Mouse (Mus musculus) liver, embryonic 12.5 days (tissue): ENCODE results near the gene Cox10. TPM values are rescaled to one million over a fixed set of nuclear protein-coding genes. Genes with fewer than 3 reads are reported as not detected.

Experiments
- ATAC-seq: fragments of 200-750 bp; cut with Nextera tagmentation; 2 replicates; pipeline ENCODE4 v1.8.0; 2017; ENCODE audit warnings: moderate number of reproducible peaks, mild to moderate bottlenecking, moderate library complexity
- H3K27ac ChIP-seq: fragments of 300-500 bp; sonication (generic); 2 replicates; pipeline ENCODE4 v1.5.1; 2016; ENCODE audit warnings: mild to moderate bottlenecking
- H3K27me3 ChIP-seq: fragments of 300-500 bp; sonication (generic); replicated peaks from 2 replicates; pipeline ENCODE4 v1.6.1; 2016; ENCODE audit warnings: mild to moderate bottlenecking, moderate library complexity
- H3K36me3 ChIP-seq: fragments of 300-500 bp; sonication (generic); 2 replicates; pipeline ENCODE4 v1.6.1; 2016; ENCODE audit warnings: mild to moderate bottlenecking, moderate library complexity
- H3K4me1 ChIP-seq: fragments of 300-500 bp; sonication (generic); 2 replicates; pipeline ENCODE4 v1.6.1; 2016
- H3K4me2 ChIP-seq: fragments of 300-500 bp; sonication (generic); 2 replicates; pipeline ENCODE4 v1.6.1; 2016; ENCODE audit warnings: mild to moderate bottlenecking, moderate library complexity
- H3K4me3 ChIP-seq: fragments of 300-500 bp; sonication (generic); 2 replicates; pipeline ENCODE4 v1.5.1; 2016; ENCODE audit warnings: mild to moderate bottlenecking, moderate library complexity
- H3K9ac ChIP-seq: fragments of 300-500 bp; sonication (generic); 2 replicates; pipeline ENCODE4 v1.6.1; 2016; ENCODE audit warnings: mild to moderate bottlenecking, moderate library complexity
- H3K9me3 ChIP-seq: fragments of 300-500 bp; sonication (generic); replicated peaks from 2 replicates; pipeline ENCODE4 v1.6.1; 2016; ENCODE audit warnings: mild to moderate bottlenecking, moderate library complexity
- WGBS: fragments of 180-500 bp; shearing (Covaris S2); methylation state at CpG from one replicate; pipeline ENCODE4 v1.1.7; 2016; ENCODE audit not compliant: insufficient replicate concordance; 5-methylcytosine and 5-hydroxymethylcytosine counted together
- polyA plus RNA-seq: library from polyadenylated mRNA; unstranded; fragments of >200 nt; fragmentation: Nextera tagmentation; extraction: Ambion mirVana; gene quantifications from 2 replicates; pipeline ENCODE4 v1.2.1, GENCODE M21; 2016

The Cox10 gene
- polyA plus RNA-seq, 1 experiment from 2014 or later, result 13.5 TPM

DNA sequence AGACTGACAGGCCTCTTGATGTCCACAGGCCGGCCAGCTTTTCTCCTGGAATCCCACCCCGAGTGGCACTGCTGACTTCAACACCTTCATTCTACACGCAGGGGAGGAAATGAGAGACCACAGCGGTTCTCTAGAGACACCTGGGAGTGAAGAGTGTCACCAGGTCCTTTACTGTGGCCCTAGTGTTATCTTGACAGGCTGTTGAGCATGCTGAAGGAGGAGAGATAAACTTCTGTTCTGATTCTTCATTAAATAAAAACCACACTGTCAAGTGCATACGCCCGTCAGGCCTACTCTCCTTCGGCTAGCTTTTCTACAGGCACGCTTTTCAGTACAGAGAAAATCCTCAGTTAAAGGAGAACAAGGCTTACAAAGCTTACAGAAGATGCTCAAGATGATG, 60.0 kb downstream of the Cox10 start:
- Histone ChIP-seq H3K27me3 (no peaks in the 10 kb centered on the region), H3K4me1 (peaks cover 39% of the 10 kb centered on the region), H3K9me3 (no peaks in the 10 kb centered on the region), H3K27ac (no peak overlapping the region), H3K36me3 (no peaks in the 10 kb centered on the region), H3K4me3 (no peak overlapping the region), H3K4me2 (no peak overlapping the region), H3K9ac (no peak overlapping the region)
- WGBS, result 41% methylated on average over 8 of the region's 8 CpGs
- 0 out of 2 replicates have a peak, but pooled peaks have one; percentile 70 for ATAC-seq

DNA sequence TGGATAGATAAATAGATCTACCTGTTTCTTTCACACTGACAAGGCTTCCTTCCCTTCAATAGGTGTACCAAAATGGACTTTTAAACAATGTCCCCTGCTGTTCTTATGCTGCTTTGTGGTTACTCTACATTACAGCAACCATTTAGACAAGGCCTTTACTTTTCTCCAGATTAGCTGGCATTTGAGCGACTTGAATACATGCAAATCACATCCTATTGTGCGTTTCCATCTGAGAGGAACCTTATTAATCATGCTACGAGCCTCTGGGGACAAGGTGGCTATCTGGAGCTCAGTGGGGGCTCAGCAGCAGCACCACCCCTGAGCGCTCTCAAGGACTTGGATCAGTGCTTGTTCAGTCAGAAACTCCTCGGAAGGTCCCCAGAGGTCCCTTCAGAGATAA, 61.1 kb downstream of the Cox10 start:
- no peaks in the 10 kb centered on the region for H3K36me3 ChIP-seq
- H3K4me2 ChIP-seq, result no peak overlapping the region
- ATAC-seq, result no peak
- H3K9me3 ChIP-seq, result no peaks in the 10 kb centered on the region
- no peak overlapping the region for H3K9ac ChIP-seq
- no peak overlapping the region for H3K4me3 ChIP-seq
- peaks cover 31% of the 10 kb centered on the region for H3K4me1 ChIP-seq
- H3K27ac ChIP-seq, result no peak overlapping the region
- no peaks in the 10 kb centered on the region for H3K27me3 ChIP-seq
- 66% methylated on average over 5 of the region's 5 CpGs for WGBS

DNA sequence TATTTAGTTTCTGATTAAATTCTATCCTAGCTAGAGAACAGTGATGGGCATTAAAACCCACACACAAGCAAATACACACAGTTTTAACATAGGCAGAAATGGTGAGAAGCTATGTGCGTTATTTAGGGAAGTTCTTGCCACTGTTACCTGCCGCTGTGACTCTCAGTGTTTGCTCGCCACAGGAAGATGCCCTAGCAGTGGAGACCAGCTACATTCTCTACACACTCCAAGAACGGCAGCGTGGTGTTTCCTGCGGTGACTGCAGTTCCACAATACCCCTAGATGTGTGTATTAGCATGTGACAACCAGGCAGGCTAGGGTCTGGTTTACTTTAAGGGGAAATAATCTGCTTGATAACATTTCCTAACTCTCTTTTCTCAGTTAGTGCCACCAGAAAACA, 64.0 kb downstream of the Cox10 start:
- H3K9me3 ChIP-seq, result no peaks in the 10 kb centered on the region
- H3K36me3 ChIP-seq, result no peaks in the 10 kb centered on the region
- H3K4me2 ChIP-seq, result no peak overlapping the region
- ATAC-seq, result no peak
- no peaks in the 10 kb centered on the region for H3K27me3 ChIP-seq
- H3K27ac ChIP-seq, result no peak overlapping the region
- no peak overlapping the region for H3K4me3 ChIP-seq
- no peak overlapping the region for H3K9ac ChIP-seq
- H3K4me1 ChIP-seq, result peaks cover 39% of the 10 kb centered on the region
- WGBS, result 61% methylated on average over 6 of the region's 6 CpGs

DNA sequence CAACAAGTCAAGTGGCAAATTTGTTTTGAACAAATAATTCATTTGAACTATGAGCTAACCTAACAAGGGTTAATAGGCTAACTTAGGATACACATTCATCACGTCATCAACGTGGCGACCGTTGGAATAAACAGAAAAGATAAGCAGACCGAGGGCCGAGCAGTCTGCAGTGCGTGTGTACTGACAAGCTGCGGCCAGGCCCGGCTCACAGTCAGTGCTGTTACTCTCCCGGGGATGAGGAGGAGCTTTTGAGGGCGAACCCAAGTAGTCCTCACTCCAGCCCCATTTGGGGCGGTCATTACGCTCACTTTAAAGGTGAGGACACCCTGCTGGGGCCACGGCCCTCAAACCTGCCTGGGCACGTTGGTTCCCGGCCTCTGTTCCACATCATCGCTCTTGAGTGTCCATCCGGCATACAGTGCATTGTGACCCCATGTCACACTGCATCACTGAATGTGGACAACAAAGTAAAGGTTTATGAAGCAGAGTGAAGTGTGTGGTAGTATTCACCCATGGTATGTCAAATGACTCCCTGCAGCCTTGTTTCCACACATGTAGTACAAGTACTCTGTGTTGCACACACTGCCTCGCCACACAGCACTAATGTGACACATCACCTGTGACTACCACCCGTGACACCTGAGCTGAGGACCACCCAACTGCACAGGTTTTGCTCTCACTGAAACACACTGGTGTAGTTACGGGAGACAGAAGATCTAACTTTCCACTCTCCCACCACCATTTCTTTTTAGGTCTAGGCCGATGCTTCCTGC, 68.4 kb downstream of the Cox10 start:
- Histone ChIP-seq H3K9me3 (no peaks in the 10 kb centered on the region), H3K4me2 (peak overlapping the region; percentile 56), H3K4me3 (no peak overlapping the region), H3K36me3 (no peaks in the 10 kb centered on the region), H3K27me3 (no peaks in the 10 kb centered on the region), H3K27ac (peak overlapping the region; percentile 75), H3K4me1 (peaks cover 31% of the 10 kb centered on the region), H3K9ac (peak overlapping the region; percentile 35; the same call in 1 of the 2 replicates)
- 38% methylated on average over 22 of the region's 22 CpGs for WGBS
- peak; percentile 92 for ATAC-seq

DNA sequence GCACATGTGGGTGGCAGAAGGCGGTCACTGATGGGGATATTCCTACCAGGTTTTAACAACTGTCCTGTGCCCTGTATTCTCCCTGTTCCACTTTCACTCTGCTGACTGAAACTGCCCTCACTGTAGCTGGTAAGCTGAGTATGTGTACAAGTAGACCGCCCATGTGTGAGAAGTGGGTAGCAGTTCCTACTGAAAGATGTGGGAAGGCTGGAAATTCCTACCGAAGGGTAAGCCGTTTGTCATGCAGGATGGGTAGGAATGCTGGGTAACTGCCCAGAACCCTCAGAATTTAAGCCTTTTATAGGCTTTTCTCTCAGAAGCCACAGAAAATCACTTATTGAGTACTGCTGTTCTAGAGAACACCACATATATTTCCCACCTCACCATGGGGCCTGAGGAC, 75.1 kb downstream of the Cox10 start:
- H3K9me3 ChIP-seq, result no peaks in the 10 kb centered on the region
- H3K27ac ChIP-seq, result no peak overlapping the region
- H3K4me2 ChIP-seq, result no peak overlapping the region
- H3K36me3 ChIP-seq, result no peaks in the 10 kb centered on the region
- 90% methylated on average over 4 of the region's 4 CpGs for WGBS
- H3K4me3 ChIP-seq, result no peak overlapping the region
- H3K9ac ChIP-seq, result no peak overlapping the region
- H3K27me3 ChIP-seq, result no peaks in the 10 kb centered on the region
- H3K4me1 ChIP-seq, result peaks cover 51% of the 10 kb centered on the region
- ATAC-seq, result no peak

DNA sequence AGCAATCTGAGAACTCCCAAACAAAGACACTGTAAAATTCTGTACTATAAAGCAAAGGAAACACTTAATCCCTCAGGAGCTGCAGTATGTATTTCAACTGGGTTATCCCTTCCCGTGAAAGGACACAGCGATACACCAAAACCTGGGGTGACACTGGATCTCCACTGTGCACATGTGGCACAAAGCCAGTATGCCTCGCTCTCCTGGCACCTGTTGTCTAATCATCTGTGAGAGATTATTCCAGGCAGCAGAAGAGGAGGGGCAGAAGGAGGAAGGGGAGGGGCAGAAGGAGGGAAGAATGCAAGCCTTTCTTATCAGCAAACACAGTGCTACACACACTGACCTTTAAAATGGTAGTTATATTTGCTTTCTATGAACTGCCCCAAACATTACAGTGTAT, 75.8 kb downstream of the Cox10 start:
- Histone ChIP-seq H3K36me3 (no peaks in the 10 kb centered on the region), H3K4me2 (no peak overlapping the region), H3K27me3 (no peaks in the 10 kb centered on the region), H3K9me3 (no peaks in the 10 kb centered on the region), H3K9ac (no peak overlapping the region), H3K4me3 (no peak overlapping the region), H3K4me1 (peaks cover 51% of the 10 kb centered on the region), H3K27ac (no peak overlapping the region)
- 62% methylated on average over 3 of the region's 3 CpGs for WGBS
- ATAC-seq, result peak; percentile 76

DNA sequence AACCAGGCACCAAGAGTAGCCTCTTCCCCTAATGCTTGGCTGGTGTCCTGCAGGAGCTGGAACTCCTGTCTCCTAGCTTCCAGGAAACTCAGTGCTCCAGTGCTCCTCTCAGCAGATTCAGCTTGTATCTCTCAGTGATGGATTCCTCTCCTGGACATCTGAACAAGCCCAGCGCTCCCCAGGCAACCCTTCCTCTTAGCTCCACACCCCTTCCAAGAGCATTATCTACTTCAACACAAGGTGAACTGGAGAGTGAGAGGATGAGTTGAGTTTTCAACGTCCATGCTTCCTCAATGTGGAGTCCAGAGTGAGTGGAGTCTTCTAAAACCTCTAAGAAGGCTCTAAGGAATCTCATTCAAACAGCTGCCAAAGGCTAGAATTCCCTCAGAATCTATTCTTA, 76.6 kb downstream of the Cox10 start:
- WGBS, result 22% methylated on average over 2 of the region's 2 CpGs
- Histone ChIP-seq H3K27ac (0 out of 2 replicates have a peak overlapping the region, but pooled peaks have one; percentile 32), H3K4me3 (no peak overlapping the region), H3K4me2 (peak overlapping the region; percentile 24), H3K9me3 (no peaks in the 10 kb centered on the region), H3K36me3 (0 out of 2 replicates have a peak, but pooled peaks cover 3% of the 10 kb centered on the region), H3K9ac (no peak overlapping the region; the same call in 1 of the 2 replicates), H3K27me3 (no peaks in the 10 kb centered on the region), H3K4me1 (peaks cover 51% of the 10 kb centered on the region)
- ATAC-seq, result peak; percentile 65

DNA sequence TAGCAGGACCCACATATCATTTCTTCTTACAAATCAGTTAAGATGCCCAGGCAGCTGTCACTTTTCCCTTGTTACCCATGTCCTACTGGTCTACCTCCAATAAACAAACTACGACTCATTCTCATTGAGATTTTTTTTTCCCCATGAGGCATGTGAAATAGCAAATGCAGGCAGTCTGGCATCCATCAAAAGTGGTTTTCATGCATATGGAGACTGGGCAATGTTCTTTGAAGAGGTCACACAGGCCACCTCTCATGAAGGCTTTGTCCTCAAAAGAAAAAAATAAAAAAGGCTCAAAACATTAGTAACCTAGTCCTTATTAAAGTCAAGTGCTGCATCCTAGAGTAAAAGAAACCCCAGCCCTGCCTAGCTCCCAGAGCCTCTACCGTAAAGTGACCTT, 78.2 kb downstream of the Cox10 start:
- Histone ChIP-seq H3K36me3 (peaks cover 8% of the 10 kb centered on the region; the same call in 1 of the 2 replicates), H3K4me3 (no peak overlapping the region), H3K9me3 (no peaks in the 10 kb centered on the region), H3K27me3 (no peaks in the 10 kb centered on the region), H3K4me1 (peaks cover 47% of the 10 kb centered on the region), H3K27ac (no peak overlapping the region), H3K4me2 (no peak overlapping the region), H3K9ac (no peak overlapping the region)
- WGBS, result 87% methylated on average over 2 of the region's 2 CpGs
- no peak for ATAC-seq

DNA sequence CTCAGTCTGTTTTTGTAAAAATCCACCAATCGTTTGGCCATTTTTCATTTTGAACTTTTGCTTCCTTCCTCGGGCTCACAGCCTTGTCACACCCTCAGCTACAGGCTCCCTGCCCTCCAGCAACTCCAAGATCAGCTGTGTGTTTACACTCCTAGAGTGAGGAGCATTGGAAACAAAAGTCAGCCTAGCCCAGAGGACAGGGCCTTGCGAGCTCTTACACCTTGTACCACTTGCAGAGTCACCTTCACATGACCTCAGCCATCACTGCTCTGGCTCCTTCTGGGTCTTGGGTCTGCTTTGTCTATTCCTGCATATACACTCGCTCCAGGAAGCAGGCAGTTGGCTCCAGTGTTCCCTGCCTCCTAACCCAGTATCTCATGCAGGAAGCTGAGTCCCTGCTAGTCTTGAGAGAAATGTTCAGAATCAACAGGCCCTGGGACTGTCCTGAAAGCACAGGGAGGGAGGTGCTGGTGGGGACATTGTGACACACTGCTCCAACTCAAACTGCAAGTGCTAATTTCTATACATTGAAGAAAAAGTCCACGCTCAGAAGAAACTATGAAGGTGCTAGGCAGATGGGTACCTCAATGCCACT, 79.0 kb downstream of the Cox10 start:
- no peaks in the 10 kb centered on the region for H3K9me3 ChIP-seq
- no peak overlapping the region for H3K4me3 ChIP-seq
- H3K27ac ChIP-seq, result peak overlapping the region; percentile 25; the same call in 1 of the 2 replicates
- H3K4me2 ChIP-seq, result no peak overlapping the region
- no peak overlapping the region for H3K9ac ChIP-seq
- peaks cover 8% of the 10 kb centered on the region; the same call in 1 of the 2 replicates for H3K36me3 ChIP-seq
- no peak for ATAC-seq
- 72% methylated on average over 5 of the region's 5 CpGs for WGBS
- no peaks in the 10 kb centered on the region for H3K27me3 ChIP-seq
- peaks cover 47% of the 10 kb centered on the region for H3K4me1 ChIP-seq

DNA sequence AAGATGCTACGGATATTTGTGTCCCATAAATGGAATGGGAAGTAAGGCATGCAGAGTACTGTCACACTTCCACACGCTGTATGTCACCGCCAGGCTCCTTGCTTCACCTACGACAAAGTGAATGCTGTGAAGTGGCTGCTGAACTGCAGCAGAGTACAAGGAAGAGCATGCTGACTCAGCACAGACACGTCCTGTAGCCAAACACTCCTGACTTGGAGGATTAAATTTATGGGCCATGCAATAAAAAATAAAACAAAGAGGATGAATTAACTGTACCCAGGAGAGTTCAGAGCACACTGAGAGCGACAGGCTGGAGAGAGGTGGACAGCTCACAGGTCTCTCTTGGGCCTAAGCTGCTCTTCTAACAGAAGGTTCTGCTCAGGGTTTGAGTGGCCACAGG, 79.8 kb downstream of the Cox10 start:
- no peak overlapping the region for H3K4me3 ChIP-seq
- peaks cover 47% of the 10 kb centered on the region for H3K4me1 ChIP-seq
- H3K4me2 ChIP-seq, result no peak overlapping the region
- no peak overlapping the region for H3K9ac ChIP-seq
- no peak for ATAC-seq
- H3K36me3 ChIP-seq, result peaks cover 8% of the 10 kb centered on the region; the same call in 1 of the 2 replicates
- 73% methylated on average over 6 of the region's 6 CpGs for WGBS
- no peak overlapping the region for H3K27ac ChIP-seq
- no peaks in the 10 kb centered on the region for H3K9me3 ChIP-seq
- no peaks in the 10 kb centered on the region for H3K27me3 ChIP-seq

DNA sequence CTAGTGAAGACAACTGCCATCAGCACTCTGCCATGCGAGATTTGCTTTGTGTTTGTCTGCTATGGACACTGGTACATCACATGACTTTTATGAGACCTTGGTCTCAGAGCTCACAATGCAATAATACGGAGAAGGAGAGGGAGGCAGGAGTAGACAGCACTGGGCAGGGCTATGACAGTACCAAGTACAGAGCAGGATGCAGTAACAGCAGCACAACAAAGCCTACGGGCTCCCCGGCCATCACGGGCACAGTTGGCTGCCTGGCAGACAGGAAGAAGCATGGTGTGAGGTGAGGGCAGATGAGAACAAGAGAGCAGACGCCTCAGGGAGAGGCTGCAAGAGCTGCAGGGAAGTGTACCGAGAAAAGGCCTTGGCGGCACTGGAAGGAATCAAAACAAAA, 87.3 kb downstream of the Cox10 start:
- Histone ChIP-seq H3K27me3 (no peaks in the 10 kb centered on the region), H3K4me2 (no peak overlapping the region), H3K36me3 (peaks cover 10% of the 10 kb centered on the region), H3K4me3 (no peak overlapping the region), H3K4me1 (peaks cover 11% of the 10 kb centered on the region; the same call in 1 of the 2 replicates), H3K27ac (no peak overlapping the region), H3K9me3 (no peaks in the 10 kb centered on the region), H3K9ac (no peak overlapping the region)
- WGBS, result 83% methylated on average over 8 of the region's 8 CpGs
- ATAC-seq, result no peak

DNA sequence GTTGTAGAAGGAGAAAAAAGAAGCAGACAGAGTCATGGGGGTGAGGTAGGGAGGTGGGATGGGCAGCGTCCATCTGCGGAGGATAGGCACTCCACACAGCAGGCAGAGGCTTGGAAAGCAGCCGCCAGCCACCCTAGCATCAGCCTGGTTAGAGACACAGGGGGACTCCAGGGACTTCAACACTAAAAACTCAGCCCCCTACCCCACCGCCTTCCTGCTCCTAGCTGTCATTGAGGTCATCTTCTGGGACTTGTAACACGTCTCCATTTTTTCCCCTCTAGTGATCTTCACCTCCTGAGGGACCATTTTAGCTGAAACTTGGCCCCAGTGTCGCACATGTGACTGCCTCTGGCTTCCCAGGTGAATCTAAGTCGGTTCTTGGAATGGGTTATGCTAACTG, 88.5 kb downstream of the Cox10 start:
- H3K36me3 ChIP-seq, result peaks cover 10% of the 10 kb centered on the region
- H3K4me3 ChIP-seq, result no peak overlapping the region
- H3K27me3 ChIP-seq, result no peaks in the 10 kb centered on the region
- no peak for ATAC-seq
- H3K4me2 ChIP-seq, result no peak overlapping the region
- H3K9me3 ChIP-seq, result no peaks in the 10 kb centered on the region
- WGBS, result 87% methylated on average over 7 of the region's 7 CpGs
- peaks cover 11% of the 10 kb centered on the region for H3K4me1 ChIP-seq
- no peak overlapping the region for H3K27ac ChIP-seq
- H3K9ac ChIP-seq, result no peak overlapping the region
